Mouse (Mus musculus) heart, embryonic 14.5 days (tissue): ENCODE results near the gene Sucla2. TPM values are rescaled to one million over a fixed set of nuclear protein-coding genes. Genes with fewer than 3 reads are reported as not detected.
A peak's percentile ranks its signal among the peaks of the same experiment; 100 is the strongest.
"Not testable (repeated sequence)": the region's sequence is repeated elsewhere in the genome, so short reads cannot be mapped to it uniquely, and the experiment has no call there.

ENCODE experiments used
- ATAC-seq: fragments of 200-750 bp; cut with Nextera tagmentation; 2 replicates; pipeline ENCODE4 v1.8.0; 2017; ENCODE audit warnings: low read depth, moderate TSS enrichment; ENCODE audit not compliant: insufficient number of reproducible peaks, insufficient read depth, low FRiP score
- H3K27ac ChIP-seq, 2 experiments: fragments of 200-500 bp in 1 of 2; fragments of 300-500 bp in 1 of 2; sonication (generic) in 1 of 2; replicated peaks in 1 of 2; 2 replicates each; pipeline ENCODE4 v1.5.1; 2012 to 2014; ENCODE audit warnings: low read depth in 2 of 2, low read length in 2 of 2, control low read depth in 1 of 2, mild to moderate bottlenecking in 1 of 2, mixed read lengths in 1 of 2; ENCODE audit not compliant: control insufficient read depth in 1 of 2, insufficient read depth in 1 of 2
- H3K27me3 ChIP-seq: fragments of 300-500 bp; sonication (generic); 2 replicates; pipeline ENCODE4 v1.6.1; 2014; ENCODE audit warnings: mild to moderate bottlenecking, low read length, control low read depth; ENCODE audit not compliant: control insufficient read depth, insufficient read depth
- H3K36me3 ChIP-seq: fragments of 300-500 bp; sonication (generic); 2 replicates; pipeline ENCODE4 v1.6.1; 2014; ENCODE audit warnings: mild to moderate bottlenecking, control low read depth, low read length, mixed read lengths; ENCODE audit not compliant: control insufficient read depth, insufficient read depth
- H3K4me1 ChIP-seq, 2 experiments: fragments of 200-500 bp in 1 of 2; fragments of 300-500 bp in 1 of 2; sonication (generic) in 1 of 2; 2 replicates each; pipeline ENCODE4 v1.6.1; 2012 to 2014; ENCODE audit warnings: low read length in 2 of 2, control low read depth in 1 of 2, mixed read lengths in 1 of 2; ENCODE audit not compliant: control insufficient read depth in 2 of 2, insufficient read depth in 2 of 2
- H3K4me2 ChIP-seq: fragments of 300-500 bp; sonication (generic); 2 replicates; pipeline ENCODE4 v1.6.1; 2014; ENCODE audit warnings: mild to moderate bottlenecking, low read length
- H3K4me3 ChIP-seq, 2 experiments: fragments of 200-500 bp in 1 of 2; fragments of 300-500 bp in 1 of 2; sonication (generic) in 1 of 2; 2 replicates each; pipeline ENCODE4 v1.5.1; 2012 to 2014; ENCODE audit warnings: low read length in 2 of 2, mild to moderate bottlenecking in 2 of 2, control low read depth in 1 of 2, low read depth in 1 of 2, moderate library complexity in 1 of 2; ENCODE audit not compliant: control insufficient read depth in 1 of 2, insufficient read depth in 1 of 2
- H3K9ac ChIP-seq: fragments of 300-500 bp; sonication (generic); 2 replicates; pipeline ENCODE4 v1.6.1; 2014; ENCODE audit warnings: mild to moderate bottlenecking, low read length
- H3K9me3 ChIP-seq: fragments of 300-500 bp; sonication (generic); 2 replicates; pipeline ENCODE4 v1.6.1; 2016; ENCODE audit warnings: low read length, control low read depth; ENCODE audit not compliant: control insufficient read depth
- WGBS: fragments of 180-500 bp; shearing (Covaris S2); extraction: QIAGEN DNeasy Blood & Tissue Kit; methylation state at CpG from one replicate; pipeline ENCODE4 v1.1.7; 2014; 5-methylcytosine and 5-hydroxymethylcytosine counted together
- polyA plus RNA-seq: library from polyadenylated mRNA; unstranded; fragments of >200 nt; fragmentation: Nextera tagmentation; extraction: Ambion mirVana; gene quantifications from 2 replicates; pipeline ENCODE4 v1.2.1, GENCODE M21; 2014

Sucla2 gene
- polyA plus RNA-seq, 1 experiment from 2014 or later, result 240 TPM

DNA sequence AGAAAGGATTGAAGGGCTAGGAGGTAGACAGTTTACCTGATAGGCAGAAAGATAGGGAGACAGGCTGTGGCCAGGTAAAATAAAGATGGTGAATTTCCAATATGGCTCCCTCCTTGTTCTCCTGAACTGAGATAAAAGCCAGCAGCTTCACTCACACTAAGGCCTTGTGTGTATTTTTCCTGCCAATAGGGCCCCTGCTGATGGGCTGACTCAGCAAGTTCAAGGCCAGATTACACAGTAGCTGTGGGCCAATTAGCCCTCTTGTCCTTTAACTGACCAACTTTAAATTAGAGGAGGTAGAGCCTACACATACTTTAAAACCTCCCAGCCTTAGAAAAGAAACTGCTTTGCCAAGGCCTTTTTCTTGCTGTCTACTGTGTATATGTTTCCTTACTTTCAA lies 51.2 kb downstream of the Sucla2 start:
- Histone ChIP-seq H3K27ac (no peak overlapping the region), H3K4me3 (no peak overlapping the region), H3K9me3 (no peaks in the 10 kb centered on the region), H3K4me1 (no peaks in the 10 kb centered on the region), H3K36me3 (peaks cover 39% of the 10 kb centered on the region), H3K4me2 (no peak overlapping the region), H3K27me3 (no peaks in the 10 kb centered on the region), H3K9ac (no peak overlapping the region)
- no peak for ATAC-seq

DNA sequence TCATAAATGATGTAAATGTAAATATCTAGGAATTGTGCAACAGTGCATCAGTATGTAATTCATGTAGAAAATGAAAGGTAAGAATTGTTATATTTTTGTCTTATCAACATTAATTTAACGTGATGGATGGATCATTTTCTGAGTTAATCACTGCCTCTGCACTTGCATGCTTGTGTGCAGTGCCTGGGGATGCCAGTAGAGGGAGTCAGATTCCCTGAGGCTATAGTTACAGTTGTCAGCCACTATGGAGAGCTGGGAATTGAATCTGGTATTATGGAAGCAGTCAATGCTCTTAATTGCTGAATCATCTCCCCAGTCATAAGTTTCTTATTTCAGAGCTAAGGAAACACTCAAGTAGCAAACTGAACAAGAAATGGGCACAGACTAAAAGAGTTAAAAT lies 63.0 kb downstream of the Sucla2 start:
- Histone ChIP-seq H3K27me3 (no peaks in the 10 kb centered on the region), H3K4me1 (no peaks in the 10 kb centered on the region), H3K4me2 (no peak overlapping the region), H3K9me3 (0 out of 2 replicates have a peak, but pooled peaks cover 2% of the 10 kb centered on the region), H3K27ac (no peak overlapping the region), H3K36me3 (peaks cover 44% of the 10 kb centered on the region), H3K4me3 (no peak overlapping the region), H3K9ac (no peak overlapping the region)
- 73% methylated on average over 1 of the region's 1 CpGs for WGBS
- ATAC-seq, result no peak

DNA sequence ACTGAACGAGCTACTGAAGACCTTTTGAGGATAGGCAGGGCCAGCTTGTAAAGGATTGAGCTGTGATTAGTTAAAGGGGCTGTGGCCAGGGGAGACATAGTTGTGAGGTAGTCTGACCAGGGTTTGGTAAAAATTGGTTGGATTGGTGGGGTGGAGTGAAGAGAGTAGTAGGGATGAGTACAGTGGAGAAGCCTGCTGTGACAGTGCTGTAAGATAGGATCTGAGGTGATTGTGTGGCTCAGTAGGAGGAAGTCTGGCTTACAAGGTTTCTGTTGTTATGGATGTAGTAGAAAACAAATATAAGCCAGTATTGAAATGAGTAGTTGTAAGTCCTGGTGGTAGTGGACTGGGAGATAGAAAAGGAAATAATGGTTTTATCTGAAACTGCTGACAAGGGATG lies 67.0 kb downstream of the Sucla2 start:
- Histone ChIP-seq H3K36me3 (peaks cover 74% of the 10 kb centered on the region), H3K27me3 (no peaks in the 10 kb centered on the region), H3K9ac (no peak overlapping the region), H3K27ac (no peak overlapping the region), H3K4me2 (no peak overlapping the region), H3K4me3 (no peak overlapping the region), H3K4me1 (no peaks in the 10 kb centered on the region), H3K9me3 (no peaks in the 10 kb centered on the region)
- ATAC-seq, result no peak
- 73% methylated on average over 1 of the region's 1 CpGs for WGBS

DNA sequence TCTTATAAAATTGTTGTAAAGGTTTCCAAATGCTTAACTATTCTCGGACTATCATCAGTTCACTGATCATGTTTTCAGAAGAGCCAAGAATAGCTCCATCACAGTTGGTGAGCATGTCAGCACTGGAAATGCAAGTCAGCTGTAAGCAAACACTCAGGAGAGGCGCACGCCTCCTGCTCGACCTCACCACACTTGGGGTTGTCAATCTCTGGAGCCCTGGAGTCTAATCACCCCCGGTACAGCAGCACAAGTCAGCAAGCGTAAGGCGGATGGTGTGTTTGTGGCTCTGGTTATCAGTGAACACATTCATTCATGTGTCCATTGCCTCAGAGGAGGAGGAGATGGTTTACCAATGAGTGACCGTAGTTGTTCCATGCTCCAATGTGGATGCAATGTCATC lies 74.6 kb downstream of the Sucla2 start:
- peaks cover 64% of the 10 kb centered on the region for H3K36me3 ChIP-seq
- no peak overlapping the region for H3K9ac ChIP-seq
- 29% methylated on average over 8 of the region's 8 CpGs for WGBS
- ATAC-seq, result no peak
- no peak overlapping the region for H3K4me2 ChIP-seq
- no peak overlapping the region for H3K4me3 ChIP-seq
- H3K9me3 ChIP-seq, result peaks cover 9% of the 10 kb centered on the region
- 0 out of 4 replicates have a peak overlapping the region, but pooled peaks have one; percentile 9 to 44 for H3K27ac ChIP-seq
- no peaks in the 10 kb centered on the region for H3K27me3 ChIP-seq
- peaks cover 3 to 15% of the 10 kb centered on the region in 2 experiments for H3K4me1 ChIP-seq

DNA sequence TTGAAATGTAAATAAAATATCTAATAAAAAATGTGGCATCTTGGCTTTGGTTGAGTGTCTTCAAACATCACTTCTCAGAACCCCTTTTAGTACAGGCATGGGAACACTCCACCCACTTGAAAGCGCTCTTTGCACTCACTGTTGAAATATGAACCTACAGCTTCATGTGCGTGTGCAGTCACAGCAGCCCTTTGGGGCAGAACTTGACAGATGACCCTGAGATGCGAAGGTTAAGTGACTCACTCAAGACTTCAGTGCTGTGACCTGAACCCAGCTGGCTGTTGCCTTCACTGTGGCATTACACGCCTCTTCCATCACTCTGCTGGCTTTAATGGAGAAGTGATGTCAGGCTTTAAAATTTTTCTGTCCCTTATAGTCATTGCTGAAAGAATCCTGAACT lies 82.6 kb downstream of the Sucla2 start:
- WGBS, result 53% methylated on average over 4 of the region's 4 CpGs
- no peak overlapping the region for H3K27ac ChIP-seq
- no peak overlapping the region for H3K4me2 ChIP-seq

DNA sequence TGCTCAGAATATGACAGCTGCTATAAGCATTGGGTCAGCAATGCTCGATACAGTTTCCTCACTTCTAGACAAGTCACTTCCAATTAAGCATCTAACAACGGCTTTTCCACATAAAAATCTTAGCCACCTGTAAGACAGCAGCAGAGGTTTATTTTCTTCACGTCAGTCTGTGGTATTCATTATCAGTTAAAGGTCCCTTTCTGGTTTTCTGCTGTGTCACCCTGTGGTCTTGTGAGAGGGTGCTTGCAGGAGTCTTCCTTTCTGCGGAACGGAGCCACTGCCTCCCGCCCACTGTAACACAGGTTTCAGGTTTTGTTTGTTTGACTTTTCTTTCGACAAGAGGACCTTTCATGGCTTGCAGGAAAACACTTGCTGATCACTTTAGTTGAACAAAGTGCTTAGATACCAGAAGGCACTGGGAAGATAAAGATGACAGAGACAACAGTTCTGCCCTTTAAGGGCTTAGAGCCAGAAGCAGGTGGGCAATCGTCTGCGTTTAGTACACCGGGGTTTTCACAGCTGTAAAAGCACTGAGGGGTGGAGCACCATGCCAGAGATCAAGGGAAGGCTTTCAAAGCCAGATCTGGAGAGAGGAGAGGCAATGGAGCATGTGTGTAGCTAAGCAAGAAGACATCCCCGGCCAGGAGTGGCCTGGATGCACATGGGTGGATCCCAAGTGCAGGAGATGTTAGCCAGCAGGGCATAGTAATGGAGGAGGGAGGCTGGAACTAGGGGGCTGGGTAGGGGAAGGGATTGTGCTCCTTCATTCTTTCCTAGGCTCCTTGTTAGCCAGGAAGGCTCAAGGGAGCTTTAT lies 83.8 kb downstream of the Sucla2 start:
- WGBS, result 21% methylated on average over 11 of the region's 11 CpGs
- Histone ChIP-seq H3K4me3 (no peak overlapping the region), H3K9ac (no peak overlapping the region; the same call in 1 of the 2 replicates), H3K4me2 (peak overlapping the region; percentile 35), H3K9me3 (no peaks in the 10 kb centered on the region), H3K27ac (no peak overlapping the region), H3K36me3 (peaks cover 14% of the 10 kb centered on the region; the same call in 1 of the 2 replicates), H3K27me3 (no peaks in the 10 kb centered on the region), H3K4me1 (peaks cover 0 to 2% of the 10 kb centered on the region in 2 experiments; a peak in 2 of 4 replicates)
- no peak for ATAC-seq

More for the DNA sequence above, 82.6 kb downstream of the Sucla2 start:
- H3K9me3 ChIP-seq, result no peaks in the 10 kb centered on the region
- peaks cover 0 to 2% of the 10 kb centered on the region in 2 experiments; a peak in 2 of 4 replicates for H3K4me1 ChIP-seq
- no peak overlapping the region for H3K9ac ChIP-seq
- H3K36me3 ChIP-seq, result peaks cover 18% of the 10 kb centered on the region; the same call in 1 of the 2 replicates
- no peak for ATAC-seq
- no peak overlapping the region for H3K4me3 ChIP-seq
- H3K27me3 ChIP-seq, result no peaks in the 10 kb centered on the region

DNA sequence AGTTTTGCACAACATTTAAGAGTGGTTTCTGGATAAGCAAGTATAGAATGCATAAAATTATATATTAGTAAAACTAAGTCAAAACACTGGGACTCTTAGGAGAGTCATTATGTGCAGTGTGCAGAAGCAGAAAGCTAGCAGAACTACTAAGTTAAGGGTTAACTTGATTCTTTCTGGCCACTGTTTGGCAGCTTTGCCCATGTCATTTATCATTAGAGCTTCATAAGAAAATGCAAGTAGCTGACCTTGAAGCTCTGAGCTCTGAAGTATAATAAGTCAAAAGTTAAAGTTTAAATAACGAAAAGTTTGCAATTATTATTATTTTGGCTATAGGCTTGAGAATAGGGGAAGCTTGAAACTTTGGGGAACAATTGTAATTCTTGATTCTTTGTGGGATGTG lies 89.8 kb downstream of the Sucla2 start:
- WGBS, result 58% methylated on average over 1 of the region's 1 CpGs
- H3K27me3 ChIP-seq, H3K4me3 ChIP-seq, ATAC-seq, H3K4me2 ChIP-seq, H3K4me1 ChIP-seq, H3K36me3 ChIP-seq, H3K27ac ChIP-seq, H3K9me3 ChIP-seq, H3K9ac ChIP-seq: not testable (repeated sequence)
